Mouse (Mus musculus): ENCODE measurements around the gene Gm28048.

- no peak for TF ChIP-seq POLR2A (IDR thresholded peaks at IDR 0.05; ENCODE audit: borderline replicate concordance, control insufficient read depth, low read depth, low read length)
- TF ChIP-seq CTCF (IDR thresholded peaks at IDR 0.05; ENCODE audit: control insufficient read depth, insufficient read depth, low read length) = no peak
Observed at GRCm38 (mm10) chr11:23020116-23020770, 38.4 kb upstream of the Gm28048 start.
